Mouse (Mus musculus) lung, postnatal 36 days (tissue): Measurements from ENCODE around the gene Cdca5.
A peak's percentile ranks its signal among the peaks of the same experiment; 100 is the strongest.
"Not testable (repeated sequence)": the region's sequence is repeated elsewhere in the genome, so short reads cannot be mapped to it uniquely, and the experiment has no call there.

Source experiments
- DNase-seq: peaks from one replicate; pipeline ENCODE4 v3.0.0; 2022; ENCODE audit warnings: mixed read lengths

Gene Cdca5

DNA sequence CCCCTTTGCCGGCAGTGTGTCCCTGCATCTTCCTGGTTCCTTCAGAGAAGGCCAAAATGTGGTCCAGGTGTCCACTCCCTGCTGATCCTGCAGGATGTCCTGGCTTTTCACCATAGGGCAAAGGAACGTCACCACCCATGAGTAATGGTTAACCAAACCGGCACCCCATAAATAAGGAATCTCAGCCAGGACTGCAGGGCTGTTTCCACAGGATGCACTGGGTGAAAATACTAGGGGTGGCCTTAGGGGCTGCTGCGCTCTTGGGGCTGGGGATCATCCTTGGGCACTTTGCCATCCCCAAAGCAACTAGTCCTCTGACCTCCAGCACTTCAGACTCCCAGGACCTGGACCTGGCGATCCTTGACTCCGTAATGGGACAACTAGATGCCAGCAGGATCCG, 20.8 kb downstream of the Cdca5 start, which contains the start of gene Naaladl1:
TSS of gene Naaladl1 (plus strand) at position 197 of the 400 bp plus-strand sequence.
- DNase-seq: no peak

DNA sequence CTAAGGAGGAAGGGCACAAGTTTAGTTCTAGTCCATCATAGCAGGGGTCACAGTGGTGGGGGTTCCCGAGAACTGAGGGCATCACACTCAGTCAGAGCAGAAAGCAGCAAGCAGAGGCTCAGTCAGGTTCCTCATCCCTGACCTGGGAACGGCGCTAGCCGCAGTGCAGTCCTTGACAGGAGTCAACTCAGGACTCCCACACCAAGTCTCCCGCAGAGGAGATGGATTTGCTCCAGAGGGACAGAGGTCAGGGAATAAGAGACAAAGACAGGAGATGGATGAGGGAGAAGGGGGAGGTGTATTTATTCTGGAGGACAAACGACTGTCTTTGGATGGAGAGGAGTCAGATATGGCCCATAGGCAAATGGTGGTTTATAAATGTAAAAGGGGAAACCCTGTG, 28.3 kb downstream of the Cdca5 start:
- DNase-seq: no peak

DNA sequence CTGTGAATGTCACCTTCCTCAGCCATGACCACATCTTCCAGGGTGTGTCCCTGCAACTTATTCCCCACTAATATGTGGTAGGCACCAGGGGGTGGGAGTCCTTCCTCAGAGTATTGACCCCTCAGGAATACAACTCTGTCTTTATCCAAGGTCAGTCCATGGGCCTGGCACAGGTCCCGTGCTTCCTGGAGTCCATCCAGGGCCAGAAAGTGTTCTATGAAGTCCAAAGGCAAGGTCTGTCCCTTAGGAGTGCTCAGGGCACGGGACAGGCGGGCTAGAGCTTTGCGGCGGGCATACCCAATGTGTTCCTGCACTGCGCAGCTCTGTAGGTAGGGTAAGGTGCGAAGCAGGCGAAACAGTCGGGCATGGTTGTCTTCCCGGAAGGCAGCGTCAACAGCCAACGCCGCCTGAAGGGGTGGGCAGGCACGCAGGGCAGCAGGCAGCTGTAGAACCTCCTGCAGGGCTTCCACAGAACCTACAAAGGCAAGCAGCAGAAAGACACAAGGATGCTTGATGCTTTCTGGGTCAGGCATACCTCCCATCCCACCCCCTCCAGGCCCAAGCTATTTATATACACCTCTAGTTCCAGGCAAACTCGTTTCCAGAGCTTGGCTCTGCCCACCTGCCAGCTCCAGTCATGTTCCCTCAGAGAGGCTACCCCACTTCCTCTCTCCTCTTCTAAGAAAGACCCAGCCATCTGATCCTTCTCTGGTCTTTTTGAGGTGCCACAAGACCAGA, 31.5 kb downstream of the Cdca5 start:
- no peak for DNase-seq

DNA sequence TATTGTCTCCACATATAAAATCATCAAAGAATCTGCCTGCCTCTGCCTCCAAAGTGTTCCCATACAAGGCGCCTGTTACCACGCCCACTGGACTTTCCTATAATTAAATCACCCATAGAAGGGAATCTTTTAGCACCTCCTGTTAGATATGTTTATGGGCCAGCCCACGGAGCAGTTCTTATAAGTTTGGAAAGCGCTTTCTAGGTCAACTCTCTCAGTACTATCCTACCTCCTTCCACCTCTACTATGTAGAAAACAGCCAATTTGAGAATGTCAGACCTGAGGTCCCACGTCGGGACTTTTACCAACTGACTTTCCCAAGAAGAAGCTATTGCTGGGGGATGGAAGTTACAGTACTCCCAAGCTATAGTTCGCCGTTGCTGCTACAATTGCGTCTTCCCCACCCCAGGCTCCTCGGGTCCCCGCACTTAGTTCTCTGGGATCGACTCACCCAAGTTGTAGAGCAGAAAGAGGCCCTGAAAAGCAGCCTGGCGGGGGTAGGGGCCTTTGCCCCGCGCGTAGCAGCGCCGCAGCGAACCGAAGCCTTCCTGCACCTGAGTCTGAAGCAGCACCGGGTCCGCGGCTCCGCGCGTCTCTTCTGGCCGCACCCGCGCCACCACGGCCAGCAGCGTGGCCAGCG, 32.7 kb downstream of the Cdca5 start:
- no peak for DNase-seq

DNA sequence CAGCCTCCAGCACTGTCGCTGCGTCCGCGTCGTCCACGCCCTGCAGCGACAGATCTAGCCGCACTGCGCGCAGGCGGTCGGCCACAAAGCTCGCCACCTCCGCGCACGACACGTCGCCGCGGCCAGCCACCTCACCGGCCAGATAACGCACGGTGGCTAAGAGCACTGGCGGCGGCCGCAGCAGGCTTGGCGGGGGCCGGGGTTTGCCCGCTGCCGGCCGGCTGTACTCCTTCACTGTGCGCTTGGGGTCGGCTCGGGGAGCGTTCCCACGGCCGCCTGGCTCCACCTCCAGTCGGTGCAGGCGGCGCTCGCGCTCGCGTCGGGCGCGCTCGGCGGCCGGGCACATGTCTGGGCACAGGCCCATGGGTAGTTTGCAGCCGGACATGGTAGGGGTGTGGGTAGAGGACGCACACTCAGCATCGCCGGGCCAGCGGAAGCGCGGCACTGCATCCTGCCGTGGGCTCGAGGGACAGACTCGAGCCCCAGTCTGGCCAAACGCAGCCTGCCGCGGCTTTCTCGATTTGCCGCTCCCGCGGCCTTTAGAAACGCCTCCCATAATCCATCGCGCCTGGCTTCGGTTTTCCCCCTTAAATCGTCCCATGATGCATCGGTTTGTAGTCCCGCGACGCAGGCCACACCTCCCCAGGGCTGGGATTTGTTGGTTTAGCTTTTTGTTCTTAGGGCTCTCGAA, 33.3 kb downstream of the Cdca5 start, which contains the start of gene Sac3d1:
TSS of gene Sac3d1 (minus strand) at position 665 of the 691 bp plus-strand sequence.
- DNase-seq: peak; percentile 95

DNA sequence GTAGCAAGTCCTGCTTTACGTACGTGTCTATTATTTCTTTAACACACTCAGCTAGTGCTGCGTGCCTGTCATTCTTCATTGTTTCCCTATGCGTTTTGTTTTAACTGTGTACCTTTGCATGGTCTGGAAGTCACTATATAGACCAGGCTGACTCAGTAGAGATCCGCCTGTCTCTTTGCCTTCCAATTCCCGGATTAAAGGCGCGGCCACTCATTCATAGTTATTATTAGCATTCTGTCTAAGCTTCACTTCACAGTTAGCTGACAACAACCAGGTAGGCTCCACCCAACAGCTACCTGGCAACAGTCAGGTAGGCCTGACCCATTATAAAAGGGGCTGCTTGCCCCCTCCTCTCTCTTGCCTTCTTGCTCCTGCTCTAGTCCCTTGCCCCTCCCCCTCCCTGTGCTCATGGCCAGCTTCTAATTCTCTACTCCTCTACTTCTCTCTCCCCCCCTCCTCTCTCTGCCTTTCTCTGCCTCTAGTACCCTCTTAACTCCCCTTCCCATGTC, 33.9 kb downstream of the Cdca5 start:
- DNase-seq: no peak

DNA sequence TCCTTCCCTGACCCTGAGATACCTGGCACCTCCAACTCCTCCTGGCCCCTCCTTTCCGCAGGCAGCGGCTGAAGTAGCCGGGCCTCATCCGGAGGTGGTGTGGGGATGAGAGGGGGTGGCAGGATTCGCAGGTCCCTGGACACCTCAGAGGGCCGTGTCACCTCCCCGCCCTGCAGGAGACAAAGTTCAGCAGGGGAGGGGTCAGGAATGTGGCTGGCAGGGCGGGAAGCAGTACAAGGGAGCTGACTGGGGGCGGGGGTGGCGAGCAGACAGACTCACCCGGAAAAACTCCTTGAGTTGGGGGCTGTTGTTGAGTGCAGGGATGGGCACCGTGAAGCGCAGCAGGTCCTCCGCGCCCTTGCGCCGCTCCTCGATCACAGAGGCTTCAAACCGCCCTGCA, 37.0 kb downstream of the Cdca5 start:
- no peak for DNase-seq

DNA sequence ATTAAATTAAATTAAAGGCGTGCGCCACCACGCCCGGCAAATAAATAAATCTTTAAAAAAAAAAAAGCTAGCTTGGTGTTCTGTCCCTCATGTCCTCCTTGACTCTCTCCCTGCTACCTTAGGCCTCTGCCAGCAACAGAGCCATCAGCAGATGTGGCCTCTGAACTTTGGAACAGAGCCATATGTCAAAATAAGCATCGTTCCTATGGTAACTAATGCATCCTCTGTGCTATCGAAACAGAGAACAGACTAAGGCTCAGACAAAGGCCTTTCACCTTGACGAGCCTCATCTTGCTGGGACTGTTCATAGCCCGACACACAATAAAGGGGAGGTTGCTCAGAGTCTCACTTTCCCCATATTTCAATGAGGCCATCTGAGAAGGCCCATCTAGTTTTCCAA, 38.5 kb downstream of the Cdca5 start:
- DNase-seq: no peak

DNA sequence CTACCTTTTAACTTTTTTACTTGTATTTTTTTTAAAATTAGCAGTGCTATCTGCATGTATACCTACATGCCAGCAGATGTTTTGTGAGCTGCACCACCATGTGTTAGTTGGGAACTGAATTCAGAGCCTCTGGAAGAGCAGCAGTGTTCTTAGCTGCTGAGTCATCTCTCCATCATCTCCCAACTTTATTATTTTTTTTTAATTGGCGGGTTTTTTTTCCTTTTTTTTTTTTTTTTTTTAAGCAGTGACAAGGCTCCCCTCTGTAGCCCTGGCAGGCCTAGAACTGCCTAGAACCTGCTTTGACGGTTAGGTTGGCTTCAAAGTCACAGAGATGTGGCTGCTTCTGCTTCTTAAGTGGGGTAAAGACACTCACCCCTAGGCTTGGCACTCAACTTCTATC, 40.1 kb downstream of the Cdca5 start:
- no peak for DNase-seq

DNA sequence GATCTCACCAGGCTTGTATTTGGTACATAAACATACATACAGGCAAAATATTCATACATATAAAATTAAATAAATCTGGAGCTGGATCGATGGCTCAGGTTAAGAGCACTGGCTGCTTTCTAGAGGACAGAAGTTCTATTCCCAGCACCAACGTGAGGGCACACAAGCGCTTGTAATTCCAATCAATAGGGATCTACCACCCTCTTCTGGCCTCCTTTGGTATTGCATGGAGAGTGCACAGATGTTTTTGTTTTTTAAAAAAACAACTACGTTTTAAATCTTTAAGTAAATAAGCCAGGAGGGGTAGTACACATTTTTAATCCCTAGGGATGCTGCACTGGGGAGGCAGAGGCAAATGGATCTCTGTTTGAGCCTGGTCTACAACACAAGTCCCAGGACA, 41.5 kb downstream of the Cdca5 start:
- DNase-seq: peak; percentile 86

DNA sequence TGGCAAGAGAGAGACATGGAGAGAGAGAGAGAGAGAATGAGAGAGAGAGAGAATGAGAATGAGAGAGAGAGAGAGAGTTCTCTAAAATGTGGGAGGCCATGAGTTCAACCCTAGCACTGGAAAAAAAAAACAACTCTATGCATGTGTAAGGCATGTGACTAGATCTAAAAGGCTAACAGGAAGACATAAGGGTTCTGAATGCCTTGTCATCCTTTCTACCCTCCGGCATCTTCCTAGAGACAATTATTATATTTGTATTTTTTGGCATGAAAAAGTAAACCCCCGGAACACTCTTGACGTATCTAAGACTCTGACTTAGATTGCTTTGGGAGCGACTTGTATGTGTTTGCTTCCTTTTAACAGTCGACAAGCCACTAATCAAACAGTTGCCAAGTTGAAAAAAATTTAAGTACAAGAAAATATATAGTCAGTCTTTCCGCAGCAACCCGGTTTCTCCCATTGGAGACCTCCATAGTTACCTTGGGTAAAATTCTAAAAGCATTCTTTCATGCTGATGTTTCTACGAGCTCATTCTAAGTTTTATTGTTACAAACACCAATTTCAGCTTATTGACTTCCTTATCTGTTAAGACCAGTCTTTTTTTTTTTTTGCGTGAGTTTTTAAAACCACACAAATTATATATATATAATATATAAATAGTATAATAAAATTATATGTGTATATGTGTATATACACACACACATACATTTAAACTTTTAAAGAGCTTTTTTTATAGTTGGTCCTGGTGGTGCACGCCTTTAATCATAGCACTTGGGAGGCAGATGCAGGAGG, 42.2 kb downstream of the Cdca5 start:
- no peak for DNase-seq

DNA sequence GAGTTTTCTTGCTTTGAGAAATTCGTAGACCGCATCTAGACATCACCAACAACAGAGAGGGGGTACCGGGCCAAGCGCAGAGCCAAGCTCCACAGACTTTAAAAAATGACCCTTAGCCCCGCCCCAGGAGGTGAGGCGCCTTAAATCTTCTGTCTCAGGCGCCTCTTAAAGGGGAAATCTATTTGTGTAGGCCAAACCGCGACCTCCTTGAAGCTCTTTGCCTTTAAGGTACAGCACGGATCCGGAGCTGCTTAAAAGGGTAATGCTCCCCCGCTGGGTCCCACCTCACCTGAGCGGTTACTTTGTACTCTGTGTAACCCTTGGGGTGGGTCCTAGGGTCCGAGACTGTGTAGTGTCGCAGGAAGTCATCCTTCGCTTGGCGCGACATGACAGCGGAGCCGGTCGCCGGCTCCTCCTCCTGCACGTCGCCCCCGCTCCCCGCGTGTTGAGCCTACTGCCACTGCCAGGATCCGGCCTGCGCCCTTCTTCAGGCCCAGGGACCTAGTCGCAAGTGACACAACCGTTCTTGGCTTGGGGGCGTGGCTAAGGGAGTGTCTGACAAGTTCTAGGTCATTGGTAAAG, 43.1 kb downstream of the Cdca5 start, which contains the start of gene Snx15:
TSS of gene Snx15 (minus strand) at position 545 of the 582 bp plus-strand sequence.
- DNase-seq: peak; percentile 99

DNA sequence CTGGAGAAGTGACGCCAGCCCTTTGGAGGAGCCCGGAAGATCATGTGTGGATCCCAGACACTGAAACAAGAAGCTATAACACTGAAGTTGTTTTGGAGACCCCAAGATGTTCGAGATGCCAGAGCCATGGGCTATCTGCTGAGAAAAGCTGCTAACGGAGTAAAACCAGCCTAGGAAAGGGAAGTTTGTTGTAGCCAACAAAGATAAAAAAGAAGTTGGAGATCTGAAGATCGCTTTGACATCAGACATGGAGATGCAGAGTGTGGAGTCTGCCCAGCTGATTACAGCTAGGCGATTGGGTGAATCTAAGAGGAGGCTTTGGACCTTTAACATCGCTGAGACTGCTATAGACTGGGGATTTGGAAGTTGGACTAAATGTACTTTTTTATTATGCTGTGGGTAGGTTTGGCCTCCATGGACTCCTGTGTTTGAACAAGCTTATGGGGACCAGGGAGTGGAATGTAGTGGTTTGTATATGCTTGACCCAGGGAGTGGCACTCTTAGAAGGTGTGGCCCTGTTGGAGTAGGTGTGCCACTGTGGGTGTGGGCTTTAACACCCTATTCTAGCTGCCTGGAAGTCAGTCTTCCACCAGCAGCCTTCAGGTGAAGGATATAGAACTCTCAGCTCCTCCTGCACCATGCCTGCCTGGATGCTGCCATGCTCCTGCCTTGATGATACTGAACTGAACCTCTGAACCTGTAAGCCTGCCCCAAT, 45.8 kb downstream of the Cdca5 start:
- peak; percentile 25 for DNase-seq

DNA sequence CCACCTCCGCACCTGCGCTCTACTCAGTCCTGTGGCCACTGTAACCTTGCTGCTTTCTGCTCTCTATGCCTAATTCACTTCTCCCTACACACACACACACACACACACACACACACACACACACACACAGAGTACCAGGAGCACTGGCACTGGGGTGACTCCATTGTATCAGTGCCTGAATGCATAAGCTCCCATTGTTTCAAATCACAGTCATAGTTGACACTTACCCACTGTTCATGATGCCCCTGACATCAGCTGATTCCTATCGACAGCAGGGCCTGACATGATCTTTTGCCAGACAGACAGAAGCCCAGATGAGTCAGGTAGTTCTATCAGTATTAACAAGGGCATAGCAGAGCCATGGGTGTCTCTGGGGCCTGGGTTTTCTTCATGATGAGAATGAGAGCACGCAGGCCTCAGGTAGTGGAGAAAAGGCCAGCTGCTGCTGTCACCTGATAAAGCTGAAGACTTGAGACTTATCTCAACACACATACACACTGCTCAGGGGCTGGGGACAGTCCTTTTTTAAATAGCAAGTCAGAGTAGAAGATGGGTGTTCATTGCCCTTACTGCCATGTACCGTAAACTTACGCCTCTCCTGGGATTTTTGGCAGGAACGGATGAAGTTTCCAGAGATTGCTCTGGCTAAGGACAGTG, 47.5 kb downstream of the Cdca5 start:
- no peak for DNase-seq

DNA sequence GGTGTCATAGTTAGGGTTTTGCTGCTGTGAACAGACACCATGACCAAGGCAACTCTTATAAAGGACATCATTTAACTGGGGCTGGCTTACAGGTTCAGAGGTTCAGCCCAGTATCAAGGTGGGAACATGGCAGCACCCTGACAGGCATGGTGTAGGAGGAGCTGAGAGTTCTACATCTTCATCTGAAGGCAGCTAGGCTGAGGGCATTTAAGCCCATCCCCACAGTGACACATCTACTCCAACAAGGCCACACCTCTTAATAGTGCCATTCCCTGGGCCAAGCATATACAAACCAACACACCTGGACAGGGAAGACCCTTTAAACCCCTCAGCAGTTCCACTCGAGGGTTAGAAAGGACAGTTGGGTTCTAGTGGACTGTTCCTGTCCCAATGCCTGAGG, 48.4 kb downstream of the Cdca5 start:
- not testable (repeated sequence) for DNase-seq

DNA sequence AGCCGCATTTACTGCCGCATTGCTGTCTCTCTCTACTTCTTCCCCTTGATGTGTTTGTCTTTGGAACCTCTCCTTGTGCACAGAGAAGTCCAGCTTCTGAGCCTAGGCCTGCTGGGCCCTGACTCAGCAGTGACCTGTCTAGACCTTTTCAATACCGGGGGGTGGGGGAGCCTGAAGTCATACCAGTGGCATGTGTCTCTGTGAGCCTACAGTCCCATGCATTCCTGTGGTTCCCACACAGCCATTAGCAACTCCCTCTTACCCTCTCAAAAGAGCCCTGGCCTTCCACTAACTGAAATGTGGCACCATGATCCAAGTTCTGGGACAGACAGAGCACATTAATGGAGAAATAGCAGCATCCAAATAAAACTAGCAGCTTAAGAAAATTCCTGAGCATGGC, 51.6 kb downstream of the Cdca5 start:
- DNase-seq: no peak

DNA sequence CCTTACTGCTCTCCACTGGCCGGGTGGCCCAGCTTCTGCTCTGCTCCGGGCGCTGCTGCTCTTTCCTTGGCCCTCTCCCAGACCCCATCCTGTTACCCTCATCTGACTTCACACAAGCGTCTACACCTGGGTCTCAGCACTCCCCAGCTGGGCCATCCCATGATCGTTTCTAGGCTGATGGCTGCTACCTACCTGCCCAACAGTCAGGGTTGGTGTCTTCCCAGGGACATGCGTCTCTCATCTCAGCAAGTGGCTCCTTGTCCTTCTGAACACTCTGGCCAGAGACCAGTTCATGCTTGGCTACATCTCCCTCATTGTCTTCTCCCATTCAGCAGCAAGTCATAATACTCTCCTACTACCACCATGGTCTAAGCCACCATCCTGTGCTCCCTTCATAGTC, 54.9 kb downstream of the Cdca5 start:
- DNase-seq: no peak

DNA sequence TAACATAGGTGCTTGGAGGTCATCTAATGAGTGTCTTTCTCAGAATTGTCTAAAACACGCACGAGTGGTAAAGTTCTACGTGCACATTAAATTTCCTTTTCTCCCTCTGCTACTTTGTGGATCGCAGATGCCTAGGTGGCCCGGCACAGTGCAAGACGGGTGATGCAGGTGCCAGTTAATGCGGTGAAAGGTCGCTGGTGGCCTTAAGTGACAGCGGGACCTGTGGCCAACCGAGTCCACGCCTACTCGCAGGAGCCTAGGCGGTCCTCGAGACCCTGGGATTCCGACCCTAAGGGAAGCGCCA, 55.5 kb downstream of the Cdca5 start:
- no peak for DNase-seq

DNA sequence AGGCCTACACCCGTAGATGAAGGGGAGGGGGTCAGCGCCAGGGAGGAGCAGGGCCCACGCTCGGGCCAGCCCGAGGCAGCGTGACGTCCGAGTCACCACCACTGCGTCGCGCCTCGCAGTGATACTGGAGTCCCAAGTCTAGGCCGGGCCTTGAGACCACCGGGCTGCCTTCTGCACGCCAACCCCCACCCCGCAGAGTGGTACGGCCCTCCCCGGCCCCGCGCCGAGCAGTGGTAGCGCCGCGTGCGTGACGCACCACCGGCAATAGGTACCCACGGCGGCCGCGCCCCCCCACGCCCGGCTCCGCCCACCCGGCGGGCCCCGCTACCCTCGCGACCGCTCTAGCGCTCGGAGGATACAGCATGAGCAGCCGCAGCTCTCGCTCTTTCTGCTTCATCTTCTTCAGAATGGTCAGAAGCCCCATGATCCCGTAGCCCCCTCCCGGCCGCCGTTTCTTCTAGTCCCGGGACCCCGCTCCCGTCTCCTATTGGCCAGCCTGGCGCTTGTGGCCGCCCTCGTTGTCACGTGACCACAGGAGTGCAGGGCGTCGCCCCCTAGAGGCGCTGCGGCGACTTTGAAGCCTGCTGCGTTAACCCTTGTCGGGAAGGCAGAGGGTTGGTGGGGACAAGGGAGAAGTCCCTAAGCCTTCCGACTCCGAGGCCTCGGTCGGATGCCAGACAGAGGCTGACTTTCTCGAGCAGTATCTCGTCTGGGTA, 56.1 kb downstream of the Cdca5 start, which contains the start of gene Batf2:
TSS of gene Batf2 (plus strand) at position 306 of the 716 bp plus-strand sequence.
- DNase-seq: peak; percentile 94

DNA sequence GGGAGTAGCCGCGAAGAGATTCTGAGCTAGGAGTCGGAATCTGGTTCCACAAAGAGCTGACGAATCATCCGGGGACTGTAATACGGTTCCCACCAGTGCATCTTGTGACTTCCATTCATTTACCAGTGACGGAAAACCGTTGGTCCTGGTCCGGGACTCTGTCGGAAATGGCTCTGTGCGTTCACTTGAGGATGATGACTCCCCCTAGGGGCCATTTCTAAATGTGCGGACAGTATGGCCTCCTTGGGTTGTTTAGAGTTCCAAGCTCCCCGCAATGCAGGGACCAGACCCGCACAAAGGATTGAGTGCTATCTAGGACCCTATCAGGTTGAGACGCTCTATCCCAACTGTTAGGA, 56.6 kb downstream of the Cdca5 start, which contains the start of gene Arl2:
TSS of gene Arl2 (minus strand) at position 155 of the 356 bp plus-strand sequence.
- peak; percentile 95 for DNase-seq
